Mouse (Mus musculus) adrenal gland, postnatal 25 days (tissue): ENCODE results near the gene Dlk2. TPM values are rescaled to one million over a fixed set of nuclear protein-coding genes. Genes with fewer than 3 reads are reported as not detected.

ENCODE experiments used
- DNase-seq: peaks from one replicate; pipeline ENCODE4 v3.0.0; 2021; ENCODE audit warnings: mixed read lengths
- total RNA-seq: library from RNA; stranded (reverse); gene quantifications from 2 replicates; pipeline ENCODE4 v1.2.3, GENCODE M21; 2021

Gene Dlk2
- total RNA-seq, 1 experiment from 2014 or later = not detected

DNA sequence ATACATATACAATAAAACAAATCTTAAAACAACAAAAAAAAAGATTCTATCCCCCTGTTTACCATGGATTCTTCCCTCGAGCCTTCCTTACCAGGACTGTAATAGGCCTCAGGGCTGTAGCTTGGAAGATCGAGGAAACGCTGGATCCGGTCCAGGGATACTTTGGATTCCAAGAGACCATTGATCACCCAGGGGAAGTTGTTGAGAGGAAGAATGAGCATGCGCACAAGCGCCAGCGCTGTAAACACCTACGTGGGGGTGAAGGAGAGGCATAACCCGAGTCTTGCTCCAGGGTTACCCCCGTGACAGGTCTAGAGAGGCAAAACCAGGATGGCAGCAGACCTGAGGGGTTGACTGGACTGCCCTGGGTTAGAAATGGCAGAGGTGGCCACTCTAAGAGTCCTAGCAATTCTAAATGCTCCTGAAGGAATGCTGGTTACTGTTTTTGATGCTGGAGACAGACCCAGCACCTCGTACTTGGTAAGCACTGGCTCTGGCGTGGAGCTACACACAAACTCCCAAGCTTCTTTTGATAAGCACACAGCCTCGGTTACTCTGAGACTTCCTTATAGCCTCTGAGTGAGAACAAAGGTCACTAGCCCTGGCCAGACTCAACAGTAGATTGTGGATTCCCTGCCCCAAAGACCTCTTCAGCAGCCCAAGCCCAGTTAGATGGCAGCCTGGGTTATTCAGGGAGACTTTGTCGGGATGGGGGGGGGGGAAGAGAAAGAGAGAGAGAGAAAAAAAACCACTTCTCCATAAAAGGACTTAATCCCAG is 25.0 kb downstream of the Dlk2 start:
- no peak for DNase-seq

DNA sequence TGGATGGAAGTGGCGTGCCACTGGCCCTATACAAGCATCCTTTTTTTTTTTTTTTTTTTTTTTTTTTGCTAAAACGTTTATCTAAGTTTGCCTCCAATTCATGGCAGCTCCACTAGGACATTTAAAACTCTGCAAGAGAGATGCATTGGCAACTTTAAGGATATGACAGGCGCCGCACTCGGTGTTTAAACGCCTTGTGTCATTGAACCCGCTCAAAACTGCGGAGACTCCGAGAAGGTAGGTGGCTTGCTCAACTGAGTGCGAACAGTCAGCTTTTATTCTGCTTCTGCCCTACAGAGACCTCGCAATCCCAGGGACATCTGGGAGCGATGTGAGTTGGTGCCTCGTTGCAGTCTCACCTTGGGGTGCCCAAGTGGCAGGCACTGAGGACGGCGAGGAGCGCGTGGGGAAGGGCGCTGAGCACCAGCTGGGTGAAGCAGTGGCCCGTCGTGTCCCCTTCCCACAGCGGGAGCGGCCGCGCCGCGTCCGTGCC is 30.2 kb downstream of the Dlk2 start:
- no peak for DNase-seq

DNA sequence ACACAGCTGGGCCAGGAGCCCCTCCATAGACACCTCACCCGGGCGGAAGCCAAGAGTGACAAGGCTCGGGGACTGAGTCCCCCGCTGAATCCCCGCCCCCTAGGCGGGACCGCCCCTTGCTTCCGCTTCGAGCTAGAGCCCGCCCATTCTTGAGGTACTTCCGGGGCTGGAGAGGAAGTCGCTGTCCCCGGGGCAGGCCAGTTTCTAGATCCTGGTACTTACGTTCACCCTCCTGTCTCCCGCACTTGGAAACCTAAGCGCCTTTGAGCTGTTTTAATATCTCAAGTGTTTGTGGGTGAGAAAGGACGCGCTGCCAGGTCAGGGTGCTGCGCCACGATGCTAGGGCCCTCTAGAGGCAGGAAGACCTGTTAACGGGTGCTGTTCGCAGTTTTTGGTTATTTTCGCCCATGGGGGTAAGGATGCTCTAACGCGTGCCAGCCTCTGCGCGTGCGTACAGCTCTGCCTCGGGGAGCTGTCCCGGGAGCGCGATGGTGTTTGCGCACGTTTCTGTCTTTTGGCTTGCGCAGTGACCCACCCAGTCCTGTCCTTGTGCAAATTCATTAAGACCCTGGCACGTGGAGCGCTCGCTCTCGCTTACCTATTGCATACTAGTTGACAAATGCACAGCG is 30.8 kb downstream of the Dlk2 start, which contains the start of gene Abcc10:
Gene Abcc10 (minus strand): TSS at position 447 of the 629 bp plus-strand sequence.
- DNase-seq = peak; percentile 95

DNA sequence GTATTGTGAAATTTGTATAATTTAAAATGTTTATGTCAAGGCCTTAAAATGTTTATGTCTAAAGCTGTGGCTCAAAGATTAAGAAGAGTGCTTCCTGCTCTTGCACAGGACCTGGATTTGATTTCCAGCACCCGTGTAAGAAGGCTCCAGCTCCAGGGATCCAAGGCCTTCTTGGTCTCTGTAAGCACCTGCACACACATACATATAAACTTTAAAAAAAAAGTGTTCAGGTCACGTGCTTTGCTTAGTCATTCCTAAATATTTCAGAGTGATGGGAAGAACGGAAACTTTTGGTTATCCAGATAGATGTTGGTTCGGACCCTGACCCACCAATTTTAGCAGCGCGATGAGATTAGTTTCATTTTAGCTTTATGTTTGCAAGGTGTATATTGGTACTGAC is 31.5 kb downstream of the Dlk2 start:
- DNase-seq = no peak

DNA sequence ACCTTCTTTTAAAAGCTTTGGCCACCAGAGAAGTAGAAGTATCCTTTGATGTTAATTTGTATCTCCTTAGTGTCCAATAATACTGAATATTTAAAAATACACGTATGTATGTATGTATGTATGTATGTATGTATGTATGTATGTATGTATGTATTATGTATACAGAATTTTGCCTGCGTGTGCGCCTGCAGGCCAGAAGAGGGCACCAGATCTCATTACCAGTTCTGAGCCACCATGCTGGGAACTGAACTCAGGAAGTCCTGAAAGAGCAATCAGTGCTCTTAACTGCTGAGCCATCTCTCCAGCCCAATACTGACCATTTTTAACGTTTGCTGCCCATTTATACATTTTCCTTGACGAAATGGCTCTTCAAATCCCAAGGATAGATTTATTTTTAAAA is 39.3 kb downstream of the Dlk2 start:
- no peak for DNase-seq

DNA sequence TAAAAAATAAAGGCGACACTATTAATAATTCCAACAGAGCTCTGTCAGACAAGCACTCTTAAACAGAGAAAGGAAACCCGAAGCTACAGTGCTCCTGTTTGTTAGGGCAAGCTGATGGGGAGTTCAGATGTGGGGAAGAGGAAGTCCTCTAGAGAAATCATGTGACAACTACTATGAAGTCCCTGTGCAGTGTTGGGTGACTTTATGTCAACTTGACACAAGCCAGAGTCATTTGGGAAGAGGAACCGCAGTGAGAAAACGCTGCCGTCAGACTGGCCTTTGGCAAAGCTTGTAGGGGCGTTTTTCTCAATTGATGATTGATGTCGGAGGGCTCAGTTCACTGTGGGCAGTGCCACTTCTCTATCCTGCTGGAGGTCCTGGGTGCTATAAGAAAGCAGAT is 44.0 kb downstream of the Dlk2 start:
- DNase-seq = no peak

DNA sequence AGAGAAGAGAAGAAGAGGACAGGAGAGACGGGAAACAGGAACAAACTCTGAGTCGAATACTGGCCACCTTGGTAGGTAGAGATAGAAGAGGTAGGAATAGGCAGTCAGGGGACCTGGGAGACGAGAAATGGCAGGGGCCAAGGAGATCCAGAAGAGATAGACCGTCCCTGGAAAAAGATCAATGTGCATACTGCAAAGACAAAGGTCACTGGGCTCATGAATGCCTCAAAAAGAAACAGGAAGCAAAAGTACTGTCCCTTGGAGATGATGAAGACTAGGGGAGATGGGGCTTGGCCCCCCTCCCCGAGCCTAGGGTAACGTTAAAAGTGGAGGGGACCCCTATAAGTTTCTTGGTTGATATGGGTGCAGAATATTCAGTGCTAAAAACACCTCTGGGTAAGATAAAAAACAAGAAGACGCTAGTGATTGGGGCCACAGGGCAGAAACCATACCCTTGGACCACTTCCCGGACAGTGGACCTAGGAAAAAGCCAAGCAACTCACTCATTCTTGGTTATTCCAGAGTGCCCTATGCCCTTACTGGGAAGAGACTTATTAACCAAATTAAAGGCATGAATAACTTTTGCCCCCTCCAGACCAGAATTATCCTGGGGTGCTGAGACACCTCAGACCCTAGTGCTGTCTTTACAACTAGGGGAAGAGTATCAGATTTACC is 53.9 kb downstream of the Dlk2 start:
- DNase-seq = no peak

Other genes with a start within 250 kb of the Dlk2 start
- gene Mrps18a, start 186.4 kb upstream of the Dlk2 start, total RNA-seq = 107 and 108 TPM in 2 replicates
- 4.4 and 7.6 TPM in 2 replicates for gene Rsph9, start 153.2 kb upstream of the Dlk2 start, total RNA-seq
- gene Mad2l1bp, start 143.9 kb upstream of the Dlk2 start, total RNA-seq = 18.3 and 20.6 TPM in 2 replicates
- gene Gtpbp2, start 136.4 kb upstream of the Dlk2 start, total RNA-seq = 101 and 112 TPM in 2 replicates
- gene Polh, start 94.8 kb upstream of the Dlk2 start, total RNA-seq = 43.2 and 44.9 TPM in 2 replicates
- gene Xpo5, start 94.6 kb upstream of the Dlk2 start, total RNA-seq = 83.4 and 92.1 TPM in 2 replicates
- 96.4 and 123 TPM in 2 replicates for gene Polr1c, start 49.4 kb upstream of the Dlk2 start, total RNA-seq
- 169 and 208 TPM in 2 replicates for gene Yipf3, start 49.3 kb upstream of the Dlk2 start, total RNA-seq
- gene Lrrc73, start 43.9 kb upstream of the Dlk2 start, total RNA-seq = 5.3 and 6.6 TPM in 2 replicates
- gene Tjap1, start 14.4 kb upstream of the Dlk2 start, total RNA-seq = 66.6 and 69.7 TPM in 2 replicates
- gene Abcc10, start 30.9 kb downstream of the Dlk2 start, total RNA-seq = 12.8 and 14.5 TPM in 2 replicates
- 34.7 and 38.3 TPM in 2 replicates for gene Zfp318, start 86.3 kb downstream of the Dlk2 start, total RNA-seq
- gene Crip3, start 131.5 kb downstream of the Dlk2 start, total RNA-seq = 0.61 and 1.4 TPM in 2 replicates
- not detected in 2 replicates for gene Slc22a7, start 141.0 kb downstream of the Dlk2 start, total RNA-seq
- gene Ttbk1, start 190.3 kb downstream of the Dlk2 start, total RNA-seq = 0.52 and 0.55 TPM in 2 replicates
- gene Dnph1, start 199.3 kb downstream of the Dlk2 start, total RNA-seq = 5.3 and 8.4 TPM in 2 replicates
- 21.1 and 32.5 TPM in 2 replicates for gene Cul9, start 249.0 kb downstream of the Dlk2 start, total RNA-seq